Mouse (Mus musculus) liver, embryonic 15.5 days (tissue): ENCODE results near the gene Rsrp1. TPM values are rescaled to one million over a fixed set of nuclear protein-coding genes. Genes with fewer than 3 reads are reported as not detected.

ENCODE experiments used
- ATAC-seq: fragments of 200-750 bp; cut with Nextera tagmentation; 2 replicates; pipeline ENCODE4 v1.8.0; 2017; ENCODE audit warnings: moderate number of reproducible peaks, mild to moderate bottlenecking, moderate library complexity; ENCODE audit not compliant: insufficient read depth
- H3K27ac ChIP-seq: fragments of 300-500 bp; sonication (generic); replicated peaks from 2 replicates; pipeline ENCODE4 v1.5.1; 2015; ENCODE audit warnings: mild to moderate bottlenecking, inconsistent platforms
- H3K27me3 ChIP-seq: fragments of 300-500 bp; sonication (generic); 2 replicates; pipeline ENCODE4 v1.6.1; 2015; ENCODE audit warnings: mild to moderate bottlenecking, inconsistent platforms
- H3K36me3 ChIP-seq: fragments of 300-500 bp; sonication (generic); replicated peaks from 2 replicates; pipeline ENCODE4 v1.6.1; 2015; ENCODE audit warnings: moderate library complexity, mild to moderate bottlenecking, inconsistent platforms
- H3K4me1 ChIP-seq: fragments of 300-500 bp; sonication (generic); replicated peaks from 2 replicates; pipeline ENCODE4 v1.6.1; 2015; ENCODE audit warnings: inconsistent platforms
- H3K4me2 ChIP-seq: fragments of 300-500 bp; sonication (generic); 2 replicates; pipeline ENCODE4 v1.6.1; 2015; ENCODE audit warnings: moderate library complexity, mild to moderate bottlenecking, inconsistent platforms
- H3K4me3 ChIP-seq: fragments of 300-500 bp; sonication (generic); replicated peaks from 2 replicates; pipeline ENCODE4 v1.5.1; 2015; ENCODE audit warnings: mild to moderate bottlenecking, inconsistent platforms
- H3K9ac ChIP-seq: fragments of 300-500 bp; sonication (generic); 2 replicates; pipeline ENCODE4 v1.6.1; 2015; ENCODE audit warnings: moderate library complexity, mild to moderate bottlenecking, inconsistent platforms
- H3K9me3 ChIP-seq: fragments of 300-500 bp; sonication (generic); replicated peaks from 2 replicates; pipeline ENCODE4 v1.6.1; 2016; ENCODE audit warnings: inconsistent platforms
- WGBS: fragments of 180-500 bp; shearing (Covaris S2); methylation state at CpG from one replicate; pipeline ENCODE4 v1.1.7; 2015; ENCODE audit warnings: mixed read lengths; ENCODE audit not compliant: insufficient replicate concordance; 5-methylcytosine and 5-hydroxymethylcytosine counted together
- polyA plus RNA-seq: library from polyadenylated mRNA; unstranded; fragments of >200 nt; fragmentation: Nextera tagmentation; extraction: Ambion mirVana; gene quantifications from 2 replicates; pipeline ENCODE4 v1.2.1, GENCODE M21; 2015

Rsrp1 gene
- polyA plus RNA-seq, 1 experiment from 2014 or later: 280 TPM

GRCm38 (mm10) chr4:134922111-134922924 lies 1.1 kb upstream of the Rsrp1 start:
- Histone ChIP-seq H3K27me3 (no peaks in the 10 kb centered on the region), H3K4me1 (peaks cover 69% of the 10 kb centered on the region), H3K4me3 (peak overlapping the region; percentile 97), H3K27ac (peak overlapping the region; percentile 91), H3K9me3 (no peaks in the 10 kb centered on the region), H3K4me2 (peak overlapping the region; percentile 80), H3K36me3 (peaks cover 29% of the 10 kb centered on the region), H3K9ac (peak overlapping the region; percentile 73)
- ATAC-seq: no peak
- 46% methylated on average over 10 of the region's 10 CpGs for WGBS

GRCm38 (mm10) chr4:134922925-134923244 lies 507 bp upstream of the Rsrp1 start:
- under 1% methylated on average over 13 of the region's 13 CpGs for whole genome bisulfite sequencing

DNA sequence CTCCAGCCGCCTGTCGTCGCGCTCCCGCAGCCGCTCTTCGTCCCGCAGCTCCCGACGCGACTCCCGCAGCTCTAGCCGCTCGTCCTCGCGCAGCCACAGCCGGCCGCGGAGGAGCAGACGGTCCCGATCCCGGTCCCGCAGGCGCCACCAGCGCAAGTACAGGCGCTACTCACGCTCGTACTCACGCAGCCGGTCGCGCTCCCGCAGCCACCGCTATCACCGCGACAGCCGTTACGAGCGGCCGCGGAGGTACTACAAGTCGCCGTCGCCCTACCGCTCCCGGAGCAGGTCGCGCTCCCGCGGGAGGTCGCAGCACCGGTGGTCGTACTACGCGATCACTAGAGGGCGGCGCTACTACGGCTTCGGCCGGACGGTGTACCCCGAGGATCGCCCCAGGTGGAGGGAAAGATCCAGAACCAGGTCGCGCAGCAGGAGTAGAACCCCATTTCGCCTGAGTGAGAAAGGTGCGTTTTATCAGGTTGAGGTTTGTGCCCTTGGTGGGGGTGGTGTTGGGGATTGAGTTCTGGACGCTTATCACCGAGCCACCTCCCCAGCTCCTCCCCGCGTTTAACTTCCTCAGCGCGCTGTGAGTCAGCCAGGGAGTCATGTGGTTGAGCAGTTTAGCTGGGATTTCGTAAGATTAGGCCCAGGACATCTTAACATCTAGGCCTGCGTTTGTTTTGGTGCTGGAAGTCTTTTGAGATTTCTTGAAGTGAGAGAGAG lies 788 bp downstream of the Rsrp1 start:
- ATAC-seq: peak; percentile 65
- peak overlapping the region; percentile 98 for H3K27ac ChIP-seq
- H3K9ac ChIP-seq: peak overlapping the region; percentile 99
- no peaks in the 10 kb centered on the region for H3K9me3 ChIP-seq
- peak overlapping the region; percentile 97 for H3K4me3 ChIP-seq
- peak overlapping the region; percentile 77 for H3K4me2 ChIP-seq
- peaks cover 48% of the 10 kb centered on the region for H3K36me3 ChIP-seq
- under 1% methylated on average over 75 of the region's 75 CpGs for whole genome bisulfite sequencing
- peaks cover 69% of the 10 kb centered on the region for H3K4me1 ChIP-seq
- H3K27me3 ChIP-seq: no peaks in the 10 kb centered on the region

More at GRCm38 (mm10) chr4:134922925-134923244, 507 bp upstream of the Rsrp1 start:
- H3K27me3 ChIP-seq: no peaks in the 10 kb centered on the region
- no peaks in the 10 kb centered on the region for H3K9me3 ChIP-seq
- peaks cover 35% of the 10 kb centered on the region for H3K36me3 ChIP-seq
- H3K4me2 ChIP-seq: peak overlapping the region; percentile 80
- H3K4me3 ChIP-seq: peak overlapping the region; percentile 97
- H3K4me1 ChIP-seq: peaks cover 69% of the 10 kb centered on the region
- H3K9ac ChIP-seq: peak overlapping the region; percentile 73
- peak; percentile 48 for ATAC-seq
- H3K27ac ChIP-seq: peak overlapping the region; percentile 91

GRCm38 (mm10) chr4:134925206-134925605 lies 1.8 kb downstream of the Rsrp1 start:
- Histone ChIP-seq H3K9ac (peak overlapping the region; percentile 61), H3K9me3 (no peaks in the 10 kb centered on the region), H3K4me3 (peak overlapping the region; percentile 97), H3K27ac (peak overlapping the region; percentile 65), H3K27me3 (no peaks in the 10 kb centered on the region), H3K4me1 (peaks cover 69% of the 10 kb centered on the region), H3K36me3 (peaks cover 54% of the 10 kb centered on the region), H3K4me2 (peak overlapping the region; percentile 77)
- WGBS: 47% methylated on average over 8 of the region's 8 CpGs
- no peak for ATAC-seq

DNA sequence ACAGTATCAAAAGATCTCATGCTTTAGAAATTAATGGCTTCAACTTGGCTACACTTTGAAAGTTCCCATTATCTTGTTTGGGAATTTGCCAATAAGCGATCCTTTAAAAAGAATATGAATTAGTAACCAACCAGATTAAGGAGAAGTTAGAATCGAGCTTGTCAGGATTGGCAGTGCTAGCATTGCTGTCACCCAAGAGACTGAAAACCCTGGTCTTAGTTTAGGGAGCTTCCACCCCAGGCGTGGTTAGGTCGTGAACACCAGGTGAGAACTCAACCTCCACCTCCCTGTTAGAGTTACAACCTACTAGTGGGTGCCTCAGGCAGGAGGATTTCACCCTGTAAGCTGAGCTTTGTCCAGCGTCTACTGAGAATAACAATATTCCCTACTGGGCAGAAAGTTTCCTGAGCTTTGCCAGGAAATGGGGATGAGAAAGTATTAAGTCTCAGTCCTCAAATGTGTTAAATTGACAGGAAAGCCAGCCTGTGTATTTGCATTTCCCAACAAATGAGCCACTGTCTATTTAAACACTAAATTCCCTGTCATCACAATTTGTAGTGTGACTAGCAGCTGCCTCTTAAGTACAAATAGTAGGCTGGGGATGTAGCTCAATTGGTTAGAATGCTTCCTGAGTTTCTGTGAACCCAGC lies 4.5 kb downstream of the Rsrp1 start:
- Histone ChIP-seq H3K4me3 (no peak overlapping the region), H3K9ac (no peak overlapping the region), H3K27me3 (no peaks in the 10 kb centered on the region), H3K36me3 (peaks cover 65% of the 10 kb centered on the region), H3K4me2 (no peak overlapping the region), H3K9me3 (no peaks in the 10 kb centered on the region), H3K27ac (peak overlapping the region; percentile 100), H3K4me1 (peaks cover 66% of the 10 kb centered on the region)
- WGBS: 67% methylated on average over 5 of the region's 5 CpGs
- ATAC-seq: no peak

GRCm38 (mm10) chr4:134928464-134928836 lies 5.1 kb downstream of the Rsrp1 start:
- Histone ChIP-seq H3K9ac (no peak overlapping the region), H3K9me3 (no peaks in the 10 kb centered on the region), H3K4me2 (0 out of 2 replicates have a peak overlapping the region, but pooled peaks have one; percentile 0), H3K36me3 (peaks cover 70% of the 10 kb centered on the region), H3K4me3 (no peak overlapping the region), H3K4me1 (peaks cover 66% of the 10 kb centered on the region), H3K27ac (peak overlapping the region; percentile 100; the same call in 1 of the 2 replicates), H3K27me3 (no peaks in the 10 kb centered on the region)
- 65% methylated on average over 1 of the region's 1 CpGs for WGBS
- ATAC-seq: no peak

GRCm38 (mm10) chr4:134929536-134929935 lies 6.1 kb downstream of the Rsrp1 start:
- Histone ChIP-seq H3K4me1 (peaks cover 66% of the 10 kb centered on the region), H3K27ac (peak overlapping the region; percentile 100), H3K4me3 (0 out of 2 replicates have a peak overlapping the region, but pooled peaks have one; percentile 97), H3K36me3 (peaks cover 79% of the 10 kb centered on the region), H3K27me3 (no peaks in the 10 kb centered on the region), H3K4me2 (peak overlapping the region; percentile 79), H3K9me3 (no peaks in the 10 kb centered on the region), H3K9ac (no peak overlapping the region)
- WGBS: 40% methylated on average over 4 of the region's 4 CpGs
- ATAC-seq: no peak

DNA sequence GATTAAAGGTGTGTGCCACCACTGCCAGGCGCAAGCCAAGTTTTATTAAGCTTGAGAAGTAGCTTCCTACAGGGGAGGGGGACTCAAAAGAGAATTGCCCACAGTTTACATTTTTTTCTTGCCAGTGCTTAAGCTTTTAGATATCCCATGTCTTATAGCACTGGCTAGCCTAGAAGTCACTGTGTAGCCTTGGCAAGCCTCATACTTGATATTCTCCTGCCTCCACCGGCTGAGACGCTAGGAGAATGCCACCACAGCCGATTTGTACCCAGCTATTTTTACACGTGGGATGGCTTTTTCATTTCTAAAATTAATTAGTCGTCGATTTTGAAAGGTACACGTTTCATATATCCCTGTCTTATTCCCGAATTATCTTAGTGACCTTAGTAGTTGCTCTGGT lies 6.8 kb downstream of the Rsrp1 start:
- WGBS: 26% methylated on average over 9 of the region's 9 CpGs
- Histone ChIP-seq H3K4me2 (peak overlapping the region; percentile 79), H3K36me3 (peaks cover 79% of the 10 kb centered on the region), H3K4me3 (peak overlapping the region; percentile 97), H3K27me3 (no peaks in the 10 kb centered on the region), H3K9me3 (no peaks in the 10 kb centered on the region), H3K27ac (peak overlapping the region; percentile 100), H3K9ac (peak overlapping the region; percentile 64), H3K4me1 (peaks cover 64% of the 10 kb centered on the region)
- ATAC-seq: no peak

- WGBS: under 1% methylated on average over 68 of the region's 68 CpGs
- Histone ChIP-seq H3K4me1 (peaks cover 57% of the 10 kb centered on the region), H3K36me3 (peaks cover 79% of the 10 kb centered on the region), H3K4me2 (peak within 1 kb of the TSS; percentile 79), H3K9ac (peak within 1 kb of the TSS; percentile 92), H3K27ac (peak within 1 kb of the TSS; percentile 100), H3K9me3 (no peaks in the 10 kb centered on the region), H3K27me3 (no peaks in the 10 kb centered on the region), H3K4me3 (peak within 1 kb of the TSS; percentile 97)
- ATAC-seq: peak; percentile 95
Measured at GRCm38 (mm10) chr4:134930684-134931481, 7.5 kb downstream of the Rsrp1 start, which contains the start of gene Syf2. TSS of gene Syf2 (plus strand) at chr4:134930898.
